Mouse (Mus musculus) megakaryocyte, embryonic 14.5 days (primary cell): ENCODE measurements at regions not wholly inside any gene's neighbourhood (a gene's known extent, or its start where the extent isn't known, plus 50 kb on each side); places are given as distances from the start of the nearest gene placed in this dataset.

ENCODE experiments used
- FLI1 ChIP-seq: IDR thresholded peaks from 2 replicates; pipeline ENCODE4 v1.6.1; 2012; ENCODE audit warnings: low read length, inconsistent platforms, mixed read lengths
- GATA1 ChIP-seq: IDR thresholded peaks from 3 replicates; pipeline ENCODE4 v1.6.1; 2012; ENCODE audit warnings: mixed read lengths, low read length, inconsistent platforms, borderline replicate concordance

- TF ChIP-seq FLI1 (no peak), GATA1 (no peak)
Observed at GRCm38 (mm10) chr9:49898947-49899346, 100.2 kb upstream of the Ncam1 start.
